Mouse (Mus musculus): Measurements from ENCODE around the gene Abhd17a.
"Not testable (repeated sequence)": the region's sequence is repeated elsewhere in the genome, so short reads cannot be mapped to it uniquely, and the experiment has no call there.

Gene Abhd17a

DNA sequence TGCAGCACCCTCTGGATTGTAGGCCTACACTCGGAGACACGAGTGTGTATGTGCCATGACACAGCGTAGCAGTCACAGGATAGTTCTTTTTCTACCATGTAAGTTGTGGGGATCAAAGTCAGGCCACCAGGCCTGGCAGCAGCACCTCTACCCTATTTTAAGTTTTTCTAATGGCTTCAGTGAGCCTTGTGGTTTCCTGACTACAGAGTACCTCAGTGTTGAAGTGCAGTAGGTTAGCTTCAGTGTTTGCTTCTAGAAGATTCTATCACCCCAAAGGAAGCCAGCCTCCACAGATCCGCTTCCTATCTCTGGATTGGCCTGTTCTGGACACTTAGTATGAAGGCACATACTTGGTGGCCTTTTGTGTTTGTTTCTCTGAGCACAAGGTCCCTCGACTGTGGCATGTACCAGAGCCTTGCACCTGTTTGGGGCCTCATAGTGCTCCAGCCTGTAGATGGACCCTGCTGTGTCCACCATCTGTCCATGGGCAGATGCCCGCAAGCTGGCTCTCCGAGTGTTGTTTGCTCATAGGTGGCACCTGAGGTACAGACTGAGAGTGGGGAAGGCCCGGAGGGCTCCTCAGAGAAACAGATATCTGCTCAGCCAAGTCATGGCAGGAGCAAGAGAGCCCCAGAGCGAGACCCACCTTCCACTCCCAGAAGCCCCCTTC, 20.1 kb upstream of the Abhd17a start:
- in situ Hi-C loops (cut with MboI; ENCODE audit: unreplicated experiment in 2 of 2) = loop anchor here in 1 of 2 experiments (5.0 kb wide), 2 partner anchors 33 to 77 kb away; partner anchors contain the start of gene Klf16

DNA sequence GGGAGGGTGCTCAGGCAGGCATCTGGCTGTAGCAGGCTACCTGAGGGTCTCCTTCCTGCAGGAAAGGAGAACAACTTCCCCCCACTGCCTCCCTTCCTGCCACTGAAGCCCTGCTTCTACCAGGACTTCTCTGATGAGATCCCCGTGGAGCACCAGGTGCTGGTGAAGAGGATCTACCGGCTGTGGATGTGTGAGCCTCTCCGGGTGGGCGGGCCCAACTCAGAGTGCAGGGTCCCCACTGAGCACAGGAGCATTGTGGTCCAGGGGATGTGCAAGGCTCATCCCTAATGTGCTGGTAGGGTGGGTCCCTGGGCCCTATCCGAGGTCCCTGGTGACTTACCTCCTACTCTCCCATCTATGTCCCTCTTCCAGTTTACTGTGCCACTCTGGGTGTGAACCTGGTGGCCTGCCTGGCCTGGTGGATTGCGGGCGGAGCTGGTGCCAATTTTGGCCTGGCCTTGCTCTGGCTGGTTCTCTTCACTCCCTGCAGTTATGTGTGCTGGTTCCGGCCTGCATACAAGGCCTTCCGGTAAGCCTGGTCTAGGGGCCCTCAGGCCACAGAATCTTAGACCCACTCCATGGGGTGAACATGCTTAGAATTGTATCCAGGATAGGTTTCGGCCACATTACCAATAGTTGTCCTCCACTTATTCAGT, 19.3 kb upstream of the Abhd17a start:
- in situ Hi-C loops (cut with MboI; ENCODE audit: unreplicated experiment in 2 of 2) = no loop called here

DNA sequence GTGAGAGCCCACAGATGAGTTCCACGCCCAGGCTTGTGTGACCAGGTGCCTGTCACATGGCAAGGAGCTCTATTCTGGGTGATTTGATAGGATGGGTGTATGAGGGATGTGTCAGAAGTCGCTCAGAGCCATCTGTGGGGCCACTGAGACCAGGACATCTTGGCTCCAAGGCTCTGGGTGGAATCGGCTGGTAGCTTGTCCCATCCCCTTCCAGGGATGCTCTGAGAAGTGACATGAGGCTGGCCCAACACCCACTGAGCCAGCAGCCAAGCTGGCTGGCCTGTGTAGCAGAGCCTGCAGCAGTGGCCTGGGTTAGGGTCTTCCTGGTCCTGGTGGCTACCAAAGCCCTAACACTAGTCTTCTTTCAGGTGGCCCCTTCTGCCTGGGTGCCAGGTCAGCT, 18.3 kb upstream of the Abhd17a start:
- in situ Hi-C loops (cut with MboI; ENCODE audit: unreplicated experiment in 2 of 2) = no loop called here

DNA sequence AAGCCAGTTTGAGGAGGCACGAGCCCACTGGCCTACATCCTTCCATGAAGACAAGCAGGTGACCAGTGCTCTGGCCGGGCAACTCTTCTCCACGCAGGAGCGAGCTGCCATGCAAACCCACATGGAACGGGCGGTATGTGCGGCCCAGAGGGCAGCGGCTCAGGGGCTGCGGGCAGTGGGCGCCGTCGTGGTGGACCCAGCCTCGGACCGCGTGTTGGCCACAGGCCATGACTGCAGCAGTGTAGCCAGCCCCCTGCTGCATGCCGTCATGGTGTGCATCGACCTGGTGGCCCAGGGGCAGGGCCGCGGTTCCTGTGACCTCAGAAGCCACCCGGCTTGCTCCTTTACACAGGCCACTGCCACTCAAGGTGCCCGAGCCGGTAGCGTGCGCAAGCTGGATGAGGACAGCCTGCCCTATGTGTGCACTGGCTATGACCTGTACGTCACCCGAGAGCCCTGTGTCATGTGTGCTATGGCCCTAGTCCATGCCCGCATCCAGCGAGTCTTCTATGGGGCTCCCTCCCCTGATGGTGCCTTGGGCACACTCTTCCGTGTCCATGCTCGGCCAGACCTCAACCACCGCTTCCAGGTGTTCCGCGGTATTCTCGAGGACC, 16.7 kb upstream of the Abhd17a start:
- in situ Hi-C loops (cut with MboI; ENCODE audit: unreplicated experiment in 2 of 2) = no loop called here

DNA sequence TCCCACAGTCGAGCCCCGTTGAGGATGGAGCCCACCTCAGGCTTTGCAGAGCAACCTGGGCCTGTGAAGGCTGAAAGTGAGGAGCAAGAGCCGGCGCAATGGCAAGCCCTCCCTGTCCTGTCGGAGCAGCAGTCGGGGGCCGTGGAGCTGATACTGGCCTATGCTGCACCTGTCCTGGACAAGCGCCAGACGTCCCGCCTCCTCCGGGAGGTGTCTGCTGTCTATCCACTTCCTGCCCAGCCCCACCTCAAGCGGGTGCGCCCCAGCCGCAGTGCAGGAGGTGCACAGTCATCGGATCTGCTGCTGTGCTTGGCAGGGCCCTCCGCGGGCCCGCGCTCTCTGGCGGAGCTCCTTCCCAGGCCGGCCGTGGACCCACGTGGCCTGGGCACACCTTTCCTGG, 16.2 kb upstream of the Abhd17a start:
- in situ Hi-C loops (cut with MboI; ENCODE audit: unreplicated experiment in 2 of 2) = no loop called here

DNA sequence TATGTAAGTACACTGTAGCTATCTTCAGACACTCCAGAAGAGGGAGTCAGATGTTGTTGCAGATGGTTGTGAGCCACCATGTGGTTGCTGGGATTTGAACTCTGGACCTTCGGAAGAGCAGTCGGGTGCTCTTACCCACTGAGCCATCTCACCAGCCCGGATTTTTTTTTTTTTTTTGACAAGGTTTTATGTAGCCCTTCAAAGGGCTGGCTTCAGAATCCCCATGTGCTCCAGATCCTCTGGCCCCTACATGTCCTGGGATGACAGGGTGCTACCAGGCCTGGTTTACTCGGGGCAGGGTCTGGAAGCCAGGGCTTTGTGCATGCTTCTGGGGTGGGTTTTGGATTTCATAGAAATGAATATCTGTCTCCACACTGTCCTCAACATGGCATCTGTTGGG, 15.6 kb upstream of the Abhd17a start, which contains the start of gene Gm49322:
Gm49322 (plus strand) TSS at position 301 of the 400 bp plus-strand sequence.
- in situ Hi-C loops (cut with MboI; ENCODE audit: unreplicated experiment in 2 of 2) = not testable (repeated sequence)

DNA sequence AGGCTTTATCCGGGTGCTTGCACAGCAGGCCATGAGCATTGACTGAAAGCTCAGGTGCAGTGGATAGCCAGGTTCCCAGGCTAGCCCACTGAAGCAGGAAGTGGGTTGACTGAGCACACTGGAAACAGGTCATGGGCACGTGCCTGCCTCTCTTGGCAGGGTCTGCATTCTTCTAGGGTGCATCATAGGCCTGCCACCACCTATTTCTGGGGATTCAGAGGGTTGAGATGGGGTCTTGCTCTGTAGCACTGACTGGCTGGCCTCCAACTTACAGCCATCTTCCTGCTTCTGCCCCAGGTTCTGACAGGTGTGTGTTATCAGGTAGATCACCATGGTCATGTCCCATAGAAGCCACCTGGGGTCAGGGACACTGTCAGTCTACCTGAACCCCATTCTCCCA, 14.8 kb upstream of the Abhd17a start:
- in situ Hi-C loops (cut with MboI; ENCODE audit: unreplicated experiment in 2 of 2) = no loop called here

DNA sequence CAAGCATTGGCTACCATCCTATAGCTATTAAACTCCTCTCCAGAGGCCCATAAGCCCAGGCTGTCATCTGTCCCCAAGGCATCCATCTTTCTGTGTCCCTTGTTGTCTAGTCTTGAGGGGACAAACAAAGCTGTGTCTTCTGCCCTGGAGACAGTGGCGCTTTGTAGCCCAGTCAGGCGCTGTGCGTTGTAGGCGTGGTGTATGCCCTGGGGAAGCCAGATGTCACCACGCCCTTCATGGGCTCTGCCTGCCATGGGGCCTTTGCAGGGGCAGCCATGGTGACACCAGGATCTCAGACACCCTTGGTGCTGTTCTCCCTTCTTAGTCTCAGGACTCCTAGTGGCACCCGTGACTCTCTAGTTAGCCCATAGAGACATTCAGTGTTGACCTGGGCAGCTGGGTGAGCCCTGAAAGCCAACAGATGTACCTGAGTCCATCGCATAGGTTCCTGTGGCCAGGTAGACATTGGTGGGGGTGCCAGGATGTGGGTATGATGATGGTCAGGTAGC, 13.9 kb upstream of the Abhd17a start:
- in situ Hi-C loops (cut with MboI; ENCODE audit: unreplicated experiment in 2 of 2) = no loop called here

DNA sequence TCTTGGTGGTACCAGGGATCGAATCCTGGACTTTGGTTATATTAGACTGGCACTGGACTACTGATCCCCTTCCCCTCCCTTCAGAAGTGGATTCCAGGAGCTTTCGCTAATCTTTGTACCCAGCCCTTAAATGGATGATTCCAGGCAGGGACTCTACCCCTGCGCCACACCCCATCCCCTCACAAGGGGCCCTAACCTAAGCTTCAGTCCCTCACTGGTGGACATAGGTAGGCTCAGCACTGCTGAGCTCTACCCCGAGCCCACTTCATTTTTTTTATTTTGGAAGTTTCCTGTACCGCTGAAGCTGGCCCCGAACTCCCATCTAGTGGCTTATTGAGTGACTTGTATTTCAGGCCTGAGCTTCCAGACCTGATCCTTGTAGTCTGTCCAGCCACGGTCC, 13.2 kb upstream of the Abhd17a start:
- in situ Hi-C loops (cut with MboI; ENCODE audit: unreplicated experiment in 2 of 2) = no loop called here

DNA sequence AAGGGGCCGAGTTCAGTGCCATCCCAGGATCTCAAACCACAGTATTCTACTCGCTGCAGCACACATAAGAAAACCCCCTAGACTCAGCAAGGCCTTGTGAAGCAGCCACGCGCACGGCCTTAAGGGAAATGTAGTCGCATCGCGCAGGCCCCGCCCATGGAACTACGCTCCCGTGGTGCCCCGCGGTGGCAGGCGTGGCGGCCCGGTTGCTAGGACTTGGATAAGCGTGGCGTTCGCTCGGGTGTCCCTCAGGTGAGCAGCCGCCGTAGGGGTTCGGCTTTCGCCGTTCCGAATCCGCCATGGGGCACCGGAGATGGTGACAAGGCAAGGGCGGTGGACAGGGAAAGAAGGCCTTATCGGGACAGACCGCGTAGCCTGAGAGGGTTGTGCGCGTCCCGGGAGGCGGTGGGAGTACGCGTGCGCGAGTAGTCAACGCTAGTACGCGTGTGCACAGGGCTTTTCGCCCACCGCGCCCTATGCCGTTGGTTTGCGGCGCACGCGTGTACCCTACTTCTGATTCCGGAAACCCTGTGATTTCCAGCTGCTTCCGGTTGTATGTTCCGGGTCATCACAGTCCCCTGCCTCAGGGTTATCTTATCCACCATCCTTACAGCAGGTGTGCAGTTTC, 12.7 kb upstream of the Abhd17a start, which contains the start of the genes Scamp4 and Adat3:
Scamp4 (plus strand) TSS at position 175 of the 628 bp plus-strand sequence.
Adat3 (plus strand) TSS at position 183 of the 628 bp plus-strand sequence.
- in situ Hi-C loops (cut with MboI; ENCODE audit: unreplicated experiment in 2 of 2) = no loop called here

DNA sequence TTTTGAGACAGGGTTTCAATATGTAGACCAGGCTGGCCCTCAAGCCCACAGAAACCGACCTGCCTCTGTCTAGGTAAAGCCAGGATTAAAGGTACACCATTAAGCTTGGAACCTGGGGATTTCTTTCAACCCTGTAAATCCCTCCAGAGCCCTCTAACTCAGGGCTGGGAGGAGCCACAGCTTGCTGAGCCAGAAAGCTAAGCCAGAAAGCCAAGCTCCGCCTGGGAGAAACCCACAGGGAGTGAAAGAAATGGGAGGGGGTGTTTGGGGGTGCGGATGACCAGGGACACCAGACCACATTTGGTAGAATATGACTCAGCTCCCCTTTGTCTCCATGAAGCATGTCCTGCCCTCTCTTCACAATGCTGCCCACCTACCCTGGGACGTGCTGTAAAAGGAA, 6.2 kb upstream of the Abhd17a start:
- in situ Hi-C loops (cut with MboI; ENCODE audit: unreplicated experiment in 2 of 2) = no loop called here

DNA sequence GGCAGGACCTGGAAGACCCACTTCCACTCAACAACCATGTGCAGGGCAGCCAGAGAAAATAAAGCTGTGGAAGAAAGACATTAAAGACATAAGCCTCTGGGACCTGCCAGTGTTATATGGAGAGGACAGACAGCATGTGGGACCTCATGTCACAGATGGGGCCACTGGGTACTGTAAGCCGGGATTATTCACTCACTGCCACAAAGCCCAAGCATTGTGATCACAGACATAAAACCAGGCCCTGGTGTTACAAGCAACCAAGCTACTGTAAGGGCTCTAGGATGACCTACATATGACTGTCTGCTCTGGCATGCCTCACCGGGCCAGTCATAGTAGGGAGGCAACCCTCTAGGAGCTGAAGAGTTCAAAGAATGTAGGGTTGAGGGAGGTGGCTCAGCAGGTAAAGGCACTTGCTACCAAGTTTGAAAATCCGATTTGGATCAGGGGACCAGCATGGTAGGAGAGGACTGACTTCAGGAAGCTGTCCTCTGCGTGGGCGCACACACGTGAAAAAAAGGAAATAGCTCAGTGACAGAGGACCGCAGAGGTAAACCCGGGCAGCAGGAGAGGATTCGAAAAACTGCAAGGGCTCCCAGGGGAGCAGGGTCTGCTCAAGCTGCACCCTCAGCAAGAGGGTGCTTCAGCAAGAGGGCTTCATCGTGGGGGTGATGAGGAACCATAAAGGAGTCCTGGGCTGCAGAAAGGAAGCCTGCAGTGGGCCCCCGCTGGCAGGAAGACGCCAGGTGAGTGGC, 838 bp downstream of the Abhd17a start:
- in situ Hi-C loops (cut with MboI; ENCODE audit: unreplicated experiment in 2 of 2) = no loop called here

DNA sequence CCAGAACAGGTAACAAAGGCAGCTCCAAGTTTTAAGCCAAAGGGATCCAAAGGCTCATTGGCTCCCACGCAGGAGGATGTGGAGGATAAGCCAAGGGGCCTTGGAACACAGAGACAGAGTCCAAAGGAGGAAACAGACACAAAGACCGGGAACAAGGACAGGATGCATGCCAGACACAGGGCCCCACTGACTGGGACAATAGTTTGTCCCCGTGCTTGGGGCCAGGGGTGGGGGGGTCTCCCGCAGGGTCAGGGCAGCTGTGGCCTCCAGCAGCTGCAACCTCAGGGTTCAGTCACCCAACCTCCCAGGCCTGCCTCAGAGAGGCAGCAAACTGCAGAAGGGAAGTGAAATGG, 2.9 kb downstream of the Abhd17a start:
- in situ Hi-C loops (cut with MboI; ENCODE audit: unreplicated experiment in 2 of 2) = no loop called here

DNA sequence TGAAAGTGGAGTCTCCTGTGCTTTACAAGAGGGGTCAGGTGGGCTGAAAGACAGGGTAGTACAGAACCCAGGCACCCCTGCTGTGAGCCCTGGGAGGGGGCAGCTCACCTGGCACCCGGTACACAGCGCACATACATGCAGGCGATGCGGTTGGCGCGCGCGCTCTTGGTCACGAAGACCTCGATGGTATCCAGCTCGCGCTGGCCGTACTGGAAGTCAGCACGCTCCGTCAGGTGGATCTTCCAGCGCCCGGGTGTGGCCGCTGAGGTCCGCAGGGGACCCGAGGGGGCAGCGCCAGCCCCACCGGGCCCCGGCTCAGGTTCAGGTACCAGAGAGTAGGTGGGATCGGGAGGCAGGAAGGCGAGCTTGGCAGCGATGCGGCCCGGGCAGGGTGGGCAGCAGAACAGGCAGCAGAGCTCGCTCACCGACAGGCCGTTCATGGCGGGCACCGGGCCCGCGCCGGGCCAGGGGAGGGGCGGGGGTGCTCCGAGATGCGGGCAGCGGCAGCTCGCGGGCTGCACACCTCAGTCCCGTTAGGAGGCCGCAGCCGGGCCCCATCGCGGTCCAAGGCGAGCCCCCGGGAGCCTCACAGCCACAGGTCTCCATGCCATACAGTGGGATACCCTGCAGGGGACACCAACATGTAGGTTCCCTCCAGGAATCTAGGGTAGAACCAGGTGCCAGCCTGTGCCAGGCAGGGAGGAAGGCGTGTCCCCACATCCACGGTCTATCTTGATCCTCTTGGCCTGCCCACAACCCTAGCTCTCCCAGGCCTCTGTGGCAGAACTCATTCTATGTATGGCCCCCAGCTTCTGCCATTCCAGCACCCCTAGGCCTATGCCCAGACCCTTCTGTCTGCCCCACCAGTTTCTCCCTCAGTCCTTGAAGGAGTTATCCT, 3.5 kb downstream of the Abhd17a start:
- in situ Hi-C loops (cut with MboI; ENCODE audit: unreplicated experiment in 2 of 2) = no loop called here

DNA sequence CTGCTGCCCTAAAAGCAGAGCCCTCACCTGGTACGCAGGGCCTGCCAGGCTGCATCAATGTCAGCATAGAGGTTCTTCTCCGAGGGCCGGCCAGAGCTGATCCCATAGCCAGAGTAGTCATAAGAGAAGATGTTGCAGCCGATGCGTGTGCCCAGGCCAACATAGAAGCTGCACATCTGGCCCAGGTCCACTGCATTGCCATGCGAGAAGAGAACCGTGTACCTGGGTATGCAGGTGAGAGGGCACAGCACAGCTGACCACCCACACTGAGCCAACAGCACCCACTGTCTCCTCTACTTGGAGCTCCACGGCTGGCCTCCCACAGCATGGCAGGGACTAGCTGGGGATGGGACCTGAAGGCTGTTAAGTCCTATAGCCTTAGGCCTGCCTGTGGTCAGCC, 4.6 kb downstream of the Abhd17a start:
- in situ Hi-C loops (cut with MboI; ENCODE audit: unreplicated experiment in 2 of 2) = no loop called here

DNA sequence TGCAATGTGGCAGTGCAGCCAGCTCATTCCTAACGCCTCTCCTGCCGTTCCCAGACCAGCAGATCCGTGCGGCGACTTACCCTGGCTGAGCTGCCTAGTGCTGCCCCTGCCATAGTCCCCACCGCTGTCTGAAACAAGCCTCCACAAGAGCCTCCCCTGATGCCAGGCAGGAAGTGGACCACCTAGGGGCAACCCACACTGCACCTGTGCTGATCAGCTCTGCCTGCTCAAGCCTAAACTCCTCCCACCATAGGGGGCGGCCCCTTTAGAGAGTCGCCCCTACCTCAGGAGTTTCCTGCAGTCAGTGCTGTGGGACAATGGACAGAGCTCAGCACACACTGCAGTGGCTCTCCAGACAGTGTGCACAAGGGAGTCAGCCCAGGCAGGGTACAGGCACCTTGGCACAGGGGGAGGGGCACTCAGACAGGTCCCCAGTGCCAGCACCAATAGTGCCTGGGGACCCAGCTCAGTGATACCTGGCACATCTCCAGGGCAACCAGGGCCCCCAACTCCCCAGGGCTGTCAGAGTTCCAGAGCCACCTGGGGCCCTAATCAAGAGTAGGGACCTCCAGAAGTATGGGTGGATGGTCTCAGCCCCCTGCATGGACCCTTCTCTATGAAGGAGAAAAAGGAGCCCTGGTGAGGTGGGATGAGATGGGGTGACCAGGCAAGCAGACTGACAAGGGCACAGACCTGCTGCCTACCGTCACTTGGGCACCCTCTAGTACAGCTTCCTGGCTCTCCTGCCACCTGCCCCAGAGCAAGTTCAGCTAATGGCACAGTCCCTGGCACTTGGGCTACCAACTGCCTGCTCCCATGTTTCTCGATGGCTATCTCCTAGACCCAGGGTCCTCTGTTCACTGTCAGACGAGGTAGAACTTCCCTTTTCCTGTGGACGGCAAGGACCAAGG, 5.2 kb downstream of the Abhd17a start:
- in situ Hi-C loops (cut with MboI; ENCODE audit: unreplicated experiment in 2 of 2) = no loop called here

DNA sequence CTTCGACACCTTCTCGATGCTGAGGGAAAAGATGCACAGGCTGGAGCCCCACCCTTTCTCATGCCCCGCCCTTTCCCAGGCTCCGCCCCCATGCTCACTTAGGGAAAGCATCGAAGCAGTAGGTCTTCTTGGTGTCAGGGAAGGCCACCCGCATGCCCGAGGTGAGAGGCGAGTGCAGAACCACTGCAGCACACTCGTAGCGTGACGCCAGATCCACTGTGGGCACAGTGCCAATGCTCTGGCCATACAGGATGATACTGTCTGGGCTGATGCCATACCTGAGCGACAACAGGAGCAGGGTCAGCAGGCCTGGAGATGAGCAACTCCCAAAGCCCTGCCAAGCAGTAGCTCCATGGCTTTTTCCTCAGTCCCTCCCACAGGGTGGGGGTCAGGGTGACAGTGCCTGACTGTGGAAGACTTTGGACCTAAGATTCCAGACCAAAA, 6.1 kb downstream of the Abhd17a start:
- in situ Hi-C loops (cut with MboI; ENCODE audit: unreplicated experiment in 2 of 2) = no loop called here

DNA sequence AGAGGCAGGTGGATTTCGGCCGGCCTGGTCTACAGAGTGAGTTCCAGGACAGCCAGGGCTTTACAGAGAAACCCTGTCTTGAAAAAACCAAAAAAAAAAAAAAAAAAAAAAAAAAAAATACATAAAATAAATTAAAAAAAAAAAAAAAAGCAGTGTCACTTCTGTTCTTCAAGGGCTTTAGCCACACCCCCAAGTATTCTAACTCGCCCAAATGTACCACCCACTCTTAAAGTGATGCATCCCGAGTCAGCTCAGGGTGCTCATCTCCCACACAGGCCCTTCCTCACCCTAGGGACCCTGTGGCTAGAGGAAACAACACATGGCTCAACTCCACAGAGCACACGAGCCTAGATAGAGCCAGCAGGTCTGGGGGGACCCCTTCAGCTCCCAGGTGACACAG, 7.1 kb downstream of the Abhd17a start:
- in situ Hi-C loops (cut with MboI; ENCODE audit: unreplicated experiment in 2 of 2) = no loop called here
